Mouse (Mus musculus) adrenal gland, postnatal 0 days (tissue): ENCODE measurements around the gene Ms4a6b. TPM values are rescaled to one million over a fixed set of nuclear protein-coding genes. Genes with fewer than 3 reads are reported as not detected.

Experiments
- polyA plus RNA-seq: library from polyadenylated mRNA; unstranded; fragments of >200 nt; fragmentation: Nextera tagmentation; extraction: Ambion mirVana; gene quantifications from 2 replicates; pipeline ENCODE4 v1.2.1, GENCODE M21; 2015

The Ms4a6b gene
- polyA plus RNA-seq, result 15.2 and 20.5 TPM in 2 replicates

GRCm38 (mm10) chr19:11516246-11516645 is at the start of gene Ms4a6b:
TSS of gene Ms4a6b (plus strand) at chr19:11516512.

GRCm38 (mm10) chr19:11469215-11469614 is 47.1 kb upstream of the Ms4a6b start, which contains the start of gene Ms4a6c:
TSS of gene Ms4a6c (plus strand) at chr19:11469366.

GRCm38 (mm10) chr19:11485746-11486145 is 30.6 kb upstream of the Ms4a6b start, which contains the start of gene Gm8369:
TSS of gene Gm8369 (plus strand) at chr19:11485938.

GRCm38 (mm10) chr19:11536593-11536992 is 20.3 kb downstream of the Ms4a6b start, which contains the start of gene Ms4a4d:
TSS of gene Ms4a4d (plus strand) at chr19:11536801.

Other genes with a start within 250 kb of the Ms4a6b start
- not detected in 2 replicates for gene Ms4a5, start 232.6 kb upstream of the Ms4a6b start, polyA plus RNA-seq
- gene Ms4a14, start 202.1 kb upstream of the Ms4a6b start, polyA plus RNA-seq, result 0.05 and 0.15 TPM in 2 replicates
- gene Ms4a7, start 180.4 kb upstream of the Ms4a6b start, polyA plus RNA-seq, result 23.8 and 28.7 TPM in 2 replicates
- 13.8 and 15.1 TPM in 2 replicates for gene Ms4a4a, start 141.0 kb upstream of the Ms4a6b start, polyA plus RNA-seq
- 1.6 and 3.9 TPM in 2 replicates for gene Ms4a4c, start 111.7 kb upstream of the Ms4a6b start, polyA plus RNA-seq
- gene Ms4a4b, start 73.0 kb upstream of the Ms4a6b start, polyA plus RNA-seq, result 1.4 and 1.5 TPM in 2 replicates
- gene Ms4a6c, start 47.1 kb upstream of the Ms4a6b start, polyA plus RNA-seq, result 17.0 and 27.1 TPM in 2 replicates
- gene Gm8369, start 30.6 kb upstream of the Ms4a6b start, polyA plus RNA-seq, result 0.41 TPM in 1 of 2 replicates, not detected in the other
- gene Ms4a4d, start 20.3 kb downstream of the Ms4a6b start, polyA plus RNA-seq, result 11.0 and 21.6 TPM in 2 replicates
- 19.1 and 24.5 TPM in 2 replicates for gene Ms4a6d, start 88.3 kb downstream of the Ms4a6b start, polyA plus RNA-seq
- gene Ms4a2, start 107.2 kb downstream of the Ms4a6b start, polyA plus RNA-seq, result 0.54 and 0.59 TPM in 2 replicates
- 0.69 and 2.6 TPM in 2 replicates for gene Ms4a3, start 124.3 kb downstream of the Ms4a6b start, polyA plus RNA-seq
- 0.76 TPM in 1 of 2 replicates, not detected in the other for gene Oosp2, start 144.0 kb downstream of the Ms4a6b start, polyA plus RNA-seq
- 4.0 TPM in 2 replicates for gene Oosp1, start 174.6 kb downstream of the Ms4a6b start, polyA plus RNA-seq
- not detected in 2 replicates for gene Oosp3, start 180.5 kb downstream of the Ms4a6b start, polyA plus RNA-seq
- 0.35 TPM in 1 of 2 replicates, not detected in the other for gene Gif, start 231.0 kb downstream of the Ms4a6b start, polyA plus RNA-seq